Mouse (Mus musculus) stomach, postnatal 0 days (tissue): ENCODE data around the gene Cct3. TPM values are rescaled to one million over a fixed set of nuclear protein-coding genes. Genes with fewer than 3 reads are reported as not detected.
A peak's percentile ranks its signal among the peaks of the same experiment; 100 is the strongest.
"Not testable (repeated sequence)": the region's sequence is repeated elsewhere in the genome, so short reads cannot be mapped to it uniquely, and the experiment has no call there.

Experiments
- ATAC-seq: fragments of 200-750 bp; cut with Nextera tagmentation; 2 replicates; pipeline ENCODE4 v1.8.0; 2017; ENCODE audit not compliant: low FRiP score, low TSS enrichment
- DNase-seq: peaks from one replicate; pipeline ENCODE4 v3.0.0-alpha.2; 2016; ENCODE audit warnings: low spot score
- H3K27ac ChIP-seq: fragments of 300-500 bp; sonication (generic); replicated peaks from 2 replicates; pipeline ENCODE4 v1.5.1; 2014; ENCODE audit warnings: mild to moderate bottlenecking, control low read depth
- H3K27me3 ChIP-seq: fragments of 300-500 bp; sonication (generic); 2 replicates; pipeline ENCODE4 v1.6.1; 2014; ENCODE audit warnings: low read length; ENCODE audit not compliant: control insufficient read depth, insufficient read depth
- H3K36me3 ChIP-seq: fragments of 300-500 bp; sonication (generic); 2 replicates; pipeline ENCODE4 v1.6.1; 2014; ENCODE audit warnings: low read length, mixed read lengths; ENCODE audit not compliant: control insufficient read depth, insufficient read depth
- H3K4me1 ChIP-seq: fragments of 300-500 bp; sonication (generic); replicated peaks from 2 replicates; pipeline ENCODE4 v1.6.1; 2014; ENCODE audit warnings: antibody characterized with exemption; ENCODE audit not compliant: control insufficient read depth, insufficient read depth
- H3K4me2 ChIP-seq: fragments of 300-500 bp; sonication (generic); replicated peaks from 2 replicates; pipeline ENCODE4 v1.6.1; 2014; ENCODE audit warnings: low read depth, mild to moderate bottlenecking, control low read depth, moderate library complexity
- H3K4me3 ChIP-seq: fragments of 300-500 bp; sonication (generic); 2 replicates; pipeline ENCODE4 v1.5.1; 2014; ENCODE audit warnings: low read depth, low read length, control low read depth
- H3K9ac ChIP-seq: fragments of 300-500 bp; sonication (generic); 2 replicates; pipeline ENCODE4 v1.6.1; 2014; ENCODE audit warnings: mild to moderate bottlenecking, low read length, control low read depth, mixed read lengths
- H3K9me3 ChIP-seq: fragments of 300-500 bp; sonication (generic); 2 replicates; pipeline ENCODE4 v1.6.1; 2016; ENCODE audit warnings: low read length; ENCODE audit not compliant: control insufficient read depth
- CTCF ChIP-seq: IDR thresholded peaks from 2 replicates; pipeline ENCODE4 v1.5.1; 2016; ENCODE audit warnings: antibody characterized with exemption, low read depth, mild to moderate bottlenecking, moderate library complexity
- EP300 ChIP-seq: optimal IDR thresholded peaks from 2 replicates; pipeline ENCODE3; 2016; ENCODE audit warnings: antibody characterized with exemption
- WGBS: fragments of 180-500 bp; shearing (Covaris S2); extraction: QIAGEN DNeasy Blood & Tissue Kit; methylation state at CpG from one replicate; pipeline ENCODE4 v1.1.7; 2014; 5-methylcytosine and 5-hydroxymethylcytosine counted together
- polyA plus RNA-seq: library from polyadenylated mRNA; unstranded; fragments of >200 nt; fragmentation: Nextera tagmentation; extraction: Ambion mirVana; gene quantifications from 2 replicates; pipeline ENCODE4 v1.2.1, GENCODE M21; 2015

The Cct3 gene
- polyA plus RNA-seq, 1 experiment from 2014 or later, result 233 TPM

GRCm38 (mm10) chr3:88287110-88287509 is 9.8 kb upstream of the Cct3 start, which contains the start of gene Gm38392:
Gene Gm38392 (minus strand): TSS chr3:88287210.
- TF ChIP-seq EP300 (no peak), CTCF (no peak)
- no peaks in the 10 kb centered on the region for H3K4me1 ChIP-seq
- 97% methylated on average over 4 of the region's 4 CpGs for WGBS
- H3K4me2 ChIP-seq, result no peak within 1 kb of the TSS
- no peak within 1 kb of the TSS for H3K4me3 ChIP-seq
- no peak within 1 kb of the TSS for H3K9ac ChIP-seq
- no peaks in the 10 kb centered on the region for H3K9me3 ChIP-seq
- ATAC-seq, result no peak
- no peaks in the 10 kb centered on the region; the same call in 1 of the 2 replicates for H3K36me3 ChIP-seq
- no peak for DNase-seq
- H3K27ac ChIP-seq, result no peak within 1 kb of the TSS
- no peaks in the 10 kb centered on the region for H3K27me3 ChIP-seq

GRCm38 (mm10) chr3:88288133-88288713 is 8.7 kb upstream of the Cct3 start:
- not testable (repeated sequence) for H3K36me3 ChIP-seq, H3K27me3 ChIP-seq, DNase-seq, H3K4me2 ChIP-seq, H3K4me3 ChIP-seq, H3K9me3 ChIP-seq, H3K4me1 ChIP-seq, H3K9ac ChIP-seq, H3K27ac ChIP-seq
- 68% methylated on average over 8 of the region's 10 CpGs for WGBS
- peak; percentile 63; the same call in 1 of the 2 replicates for ATAC-seq

- Histone ChIP-seq H3K4me2 (no peak overlapping the region), H3K9ac (no peak overlapping the region), H3K27me3 (no peaks in the 10 kb centered on the region), H3K27ac (no peak overlapping the region), H3K9me3 (no peaks in the 10 kb centered on the region), H3K4me1 (no peaks in the 10 kb centered on the region), H3K36me3 (no peaks in the 10 kb centered on the region; the same call in 1 of the 2 replicates), H3K4me3 (no peak overlapping the region)
- DNase-seq, result no peak
- TF ChIP-seq CTCF (peak; percentile 68), EP300 (no peak)
- no peak for ATAC-seq
- WGBS, result 42% methylated on average over 4 of the region's 4 CpGs
Observed at GRCm38 (mm10) chr3:88291970-88292369, 4.9 kb upstream of the Cct3 start.

- not testable (repeated sequence) for ATAC-seq, H3K27me3 ChIP-seq, H3K9ac ChIP-seq, H3K4me2 ChIP-seq, H3K27ac ChIP-seq, H3K4me1 ChIP-seq, H3K9me3 ChIP-seq, H3K36me3 ChIP-seq, H3K4me3 ChIP-seq, DNase-seq
- 46% methylated on average over 1 of the region's 1 CpGs for WGBS
Observed at GRCm38 (mm10) chr3:88295272-88295671, 1.6 kb upstream of the Cct3 start.

GRCm38 (mm10) chr3:88296110-88296560 is 781 bp upstream of the Cct3 start:
- ATAC-seq (no peak), DNase-seq (no peak)
- peaks cover 3% of the 10 kb centered on the region; the same call in 1 of the 2 replicates for H3K36me3 ChIP-seq
- H3K9me3 ChIP-seq, result no peaks in the 10 kb centered on the region
- TF ChIP-seq EP300 (no peak), CTCF (no peak)
- H3K27me3 ChIP-seq, result no peaks in the 10 kb centered on the region
- H3K4me1 ChIP-seq, result no peaks in the 10 kb centered on the region
- H3K27ac ChIP-seq, result peak overlapping the region; percentile 87
- H3K4me3 ChIP-seq, result peak overlapping the region; percentile 79
- peak overlapping the region; percentile 62 for H3K4me2 ChIP-seq
- H3K9ac ChIP-seq, result peak overlapping the region; percentile 59
- 1% methylated on average over 12 of the region's 12 CpGs for whole genome bisulfite sequencing

GRCm38 (mm10) chr3:88297321-88297851 is 470 bp downstream of the Cct3 start:
- peak overlapping the region; percentile 82 for H3K9ac ChIP-seq
- H3K4me1 ChIP-seq, result no peaks in the 10 kb centered on the region
- DNase-seq, result no peak
- WGBS, result under 1% methylated on average over 30 of the region's 30 CpGs
- no peaks in the 10 kb centered on the region for H3K9me3 ChIP-seq
- peak overlapping the region; percentile 79 for H3K4me3 ChIP-seq
- no peaks in the 10 kb centered on the region for H3K27me3 ChIP-seq
- H3K36me3 ChIP-seq, result peaks cover 10% of the 10 kb centered on the region
- H3K4me2 ChIP-seq, result peak overlapping the region; percentile 51
- no peak for ATAC-seq
- H3K27ac ChIP-seq, result peak overlapping the region; percentile 93
- no peak for TF ChIP-seq CTCF
- no peak for TF ChIP-seq EP300
